Mouse (Mus musculus) forebrain, embryonic 14.5 days (tissue): Measurements from ENCODE around the gene Mical2. TPM values are rescaled to one million over a fixed set of nuclear protein-coding genes. Genes with fewer than 3 reads are reported as not detected.

Source experiments
- ATAC-seq: fragments of 200-750 bp; cut with Nextera tagmentation; 2 replicates; pipeline ENCODE4 v1.8.0; 2017; ENCODE audit warnings: mild to moderate bottlenecking, moderate library complexity
- DNase-seq: peaks from one replicate; pipeline ENCODE4 v3.0.0-alpha.2; 2015; ENCODE audit warnings: low spot score
- H3K27ac ChIP-seq: fragments of 300-500 bp; sonication (generic); 2 replicates; pipeline ENCODE4 v1.5.1; 2014; ENCODE audit warnings: low read depth, mild to moderate bottlenecking, control low read depth, low read length, moderate library complexity
- H3K27me3 ChIP-seq: fragments of 300-500 bp; sonication (generic); replicated peaks from 2 replicates; pipeline ENCODE4 v1.6.1; 2014; ENCODE audit warnings: low read length, control low read depth, mixed read lengths; ENCODE audit not compliant: control insufficient read depth, insufficient read depth
- H3K36me3 ChIP-seq: fragments of 300-500 bp; sonication (generic); 2 replicates; pipeline ENCODE4 v1.6.1; 2014; ENCODE audit warnings: low read length, control low read depth; ENCODE audit not compliant: control insufficient read depth, insufficient read depth
- H3K4me1 ChIP-seq: fragments of 300-500 bp; sonication (generic); 2 replicates; pipeline ENCODE4 v1.6.1; 2014; ENCODE audit warnings: antibody characterized with exemption, low read length, control low read depth; ENCODE audit not compliant: control insufficient read depth, insufficient read depth
- H3K4me2 ChIP-seq: fragments of 300-500 bp; sonication (generic); 2 replicates; pipeline ENCODE4 v1.6.1; 2014; ENCODE audit warnings: mild to moderate bottlenecking, control low read depth, low read length
- H3K4me3 ChIP-seq: fragments of 300-500 bp; sonication (generic); 2 replicates; pipeline ENCODE4 v1.5.1; 2014; ENCODE audit warnings: low read depth, low read length, control low read depth
- H3K9ac ChIP-seq: fragments of 300-500 bp; sonication (generic); 2 replicates; pipeline ENCODE4 v1.6.1; 2014; ENCODE audit warnings: mild to moderate bottlenecking, low read length, control low read depth, moderate library complexity
- H3K9me3 ChIP-seq: fragments of 300-500 bp; sonication (generic); replicated peaks from 2 replicates; pipeline ENCODE4 v1.6.1; 2016; ENCODE audit warnings: low read length, control low read depth, mixed read lengths; ENCODE audit not compliant: control insufficient read depth
- WGBS: fragments of 180-500 bp; shearing (Covaris S2); extraction: QIAGEN DNeasy Blood & Tissue Kit; methylation state at CpG from one replicate; pipeline ENCODE4 v1.1.7; 2014; 5-methylcytosine and 5-hydroxymethylcytosine counted together
- polyA plus RNA-seq: library from polyadenylated mRNA; unstranded; fragments of >200 nt; fragmentation: Nextera tagmentation; extraction: Ambion mirVana; gene quantifications from 2 replicates; pipeline ENCODE4 v1.2.1, GENCODE M21; 2014

Mical2 gene
- polyA plus RNA-seq, 1 experiment from 2014 or later, result 2.6 TPM

DNA sequence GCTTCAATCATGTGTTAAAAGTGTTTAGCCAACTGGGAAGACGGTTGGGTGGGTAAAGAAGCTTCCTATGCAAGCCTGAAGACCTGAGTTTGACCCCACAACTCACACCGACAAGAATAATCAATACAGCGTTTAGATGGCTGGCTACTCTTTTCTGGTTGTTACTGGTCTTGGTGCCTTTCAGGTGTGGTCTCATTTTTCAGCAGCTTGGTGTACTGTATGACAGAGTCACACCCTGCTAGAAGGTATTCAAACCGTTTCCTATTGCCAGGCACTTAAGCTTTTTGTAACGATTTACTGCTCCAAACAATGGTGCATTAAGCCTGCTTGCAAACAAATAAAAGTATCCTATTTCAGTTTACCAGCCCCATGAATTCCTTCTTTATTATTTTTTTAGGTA, 226.8 kb downstream of the Mical2 start:
- no peaks in the 10 kb centered on the region for H3K9me3 ChIP-seq
- H3K4me3 ChIP-seq, result no peak overlapping the region
- no peak for ATAC-seq
- H3K36me3 ChIP-seq, result no peaks in the 10 kb centered on the region
- H3K4me1 ChIP-seq, result peaks cover 5% of the 10 kb centered on the region; the same call in 1 of the 2 replicates
- no peak overlapping the region for H3K9ac ChIP-seq
- H3K27me3 ChIP-seq, result no peaks in the 10 kb centered on the region
- WGBS, result 52% methylated on average over 5 of the region's 5 CpGs
- DNase-seq, result no peak
- no peak overlapping the region for H3K27ac ChIP-seq
- H3K4me2 ChIP-seq, result no peak overlapping the region

DNA sequence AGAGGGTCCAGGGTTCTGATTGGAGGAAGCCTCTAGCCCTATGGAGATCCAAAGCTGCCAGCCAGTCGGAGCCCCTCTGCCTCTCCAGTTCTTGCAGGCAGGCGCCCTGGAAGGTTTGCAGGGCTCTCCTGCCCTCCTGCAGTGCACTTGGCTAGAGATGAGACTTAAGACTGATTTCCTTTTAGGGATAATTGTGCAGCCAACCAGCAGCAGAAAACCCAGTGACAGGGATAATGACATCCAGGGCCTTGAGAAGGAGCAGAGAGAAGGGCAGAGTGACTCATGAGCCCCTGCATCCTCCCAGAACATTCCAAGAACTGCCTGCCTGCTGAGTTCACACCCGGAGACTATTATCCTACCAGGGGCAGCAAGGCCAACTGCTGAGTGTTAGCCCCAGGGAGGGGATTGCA, 228.2 kb downstream of the Mical2 start:
- no peaks in the 10 kb centered on the region for H3K9me3 ChIP-seq
- DNase-seq, result no peak
- no peak for ATAC-seq
- no peak overlapping the region for H3K4me2 ChIP-seq
- H3K27me3 ChIP-seq, result no peaks in the 10 kb centered on the region
- H3K4me3 ChIP-seq, result no peak overlapping the region
- no peak overlapping the region for H3K27ac ChIP-seq
- H3K9ac ChIP-seq, result no peak overlapping the region
- H3K4me1 ChIP-seq, result peaks cover 5% of the 10 kb centered on the region; the same call in 1 of the 2 replicates
- WGBS, result 7% methylated on average over 3 of the region's 3 CpGs
- H3K36me3 ChIP-seq, result no peaks in the 10 kb centered on the region

GRCm38 (mm10) chr7:112454380-112454779, 228.7 kb downstream of the Mical2 start:
- Histone ChIP-seq H3K27me3 (no peaks in the 10 kb centered on the region), H3K27ac (no peak overlapping the region), H3K4me2 (no peak overlapping the region), H3K36me3 (no peaks in the 10 kb centered on the region), H3K9me3 (no peaks in the 10 kb centered on the region), H3K4me3 (no peak overlapping the region), H3K4me1 (peaks cover 5% of the 10 kb centered on the region; the same call in 1 of the 2 replicates), H3K9ac (no peak overlapping the region)
- ATAC-seq, result no peak
- WGBS, result 51% methylated on average over 6 of the region's 6 CpGs
- DNase-seq, result no peak

GRCm38 (mm10) chr7:112454951-112455350, 229.3 kb downstream of the Mical2 start:
- DNase-seq (no peak), ATAC-seq (no peak)
- Histone ChIP-seq H3K27ac (no peak overlapping the region), H3K9me3 (no peaks in the 10 kb centered on the region), H3K36me3 (no peaks in the 10 kb centered on the region), H3K27me3 (no peaks in the 10 kb centered on the region), H3K4me3 (no peak overlapping the region), H3K4me2 (no peak overlapping the region), H3K4me1 (peaks cover 5% of the 10 kb centered on the region; the same call in 1 of the 2 replicates), H3K9ac (no peak overlapping the region)
- whole genome bisulfite sequencing, result 95% methylated on average over 2 of the region's 2 CpGs

GRCm38 (mm10) chr7:112455566-112456110, 230.0 kb downstream of the Mical2 start:
- H3K27ac ChIP-seq, result no peak overlapping the region
- H3K4me3 ChIP-seq, result no peak overlapping the region
- no peak overlapping the region for H3K9ac ChIP-seq
- ATAC-seq (no peak), DNase-seq (no peak)
- no peaks in the 10 kb centered on the region for H3K36me3 ChIP-seq
- no peaks in the 10 kb centered on the region for H3K9me3 ChIP-seq
- peaks cover 5% of the 10 kb centered on the region; the same call in 1 of the 2 replicates for H3K4me1 ChIP-seq
- no peaks in the 10 kb centered on the region for H3K27me3 ChIP-seq
- WGBS, result 87% methylated on average over 5 of the region's 5 CpGs
- H3K4me2 ChIP-seq, result no peak overlapping the region

DNA sequence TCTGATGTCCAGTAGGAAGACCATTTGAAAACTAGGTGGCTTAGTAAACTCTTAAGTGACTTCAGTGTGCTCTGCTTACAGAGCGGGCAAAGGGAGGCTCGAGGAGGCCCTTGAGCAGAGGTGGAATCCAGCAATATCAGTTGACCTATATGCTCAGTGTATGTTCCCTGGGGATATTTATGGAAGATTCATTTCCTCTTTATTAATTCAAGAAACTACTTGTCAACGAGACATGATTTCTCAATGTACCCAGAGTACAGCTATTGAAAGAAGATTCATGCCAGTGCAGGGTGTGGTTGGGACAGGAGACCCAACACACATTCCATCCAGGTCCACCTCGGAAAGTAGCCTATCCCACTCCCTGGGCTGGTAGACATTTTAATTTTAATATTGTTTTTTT, 231.7 kb downstream of the Mical2 start:
- WGBS, result 94% methylated on average over 4 of the region's 4 CpGs
- Histone ChIP-seq H3K36me3 (no peaks in the 10 kb centered on the region), H3K27ac (no peak overlapping the region), H3K9ac (no peak overlapping the region), H3K27me3 (no peaks in the 10 kb centered on the region), H3K4me1 (peaks cover 5% of the 10 kb centered on the region; the same call in 1 of the 2 replicates), H3K4me2 (no peak overlapping the region), H3K4me3 (no peak overlapping the region), H3K9me3 (no peaks in the 10 kb centered on the region)
- no peak for DNase-seq
- ATAC-seq, result no peak

GRCm38 (mm10) chr7:112457920-112458319, 232.3 kb downstream of the Mical2 start:
- no peaks in the 10 kb centered on the region for H3K36me3 ChIP-seq
- H3K27me3 ChIP-seq, result no peaks in the 10 kb centered on the region
- H3K9me3 ChIP-seq, result no peaks in the 10 kb centered on the region
- no peak for DNase-seq
- no peak overlapping the region for H3K9ac ChIP-seq
- H3K4me2 ChIP-seq, result no peak overlapping the region
- WGBS, result 87% methylated on average over 4 of the region's 4 CpGs
- peaks cover 5% of the 10 kb centered on the region; the same call in 1 of the 2 replicates for H3K4me1 ChIP-seq
- no peak overlapping the region for H3K27ac ChIP-seq
- ATAC-seq, result no peak
- no peak overlapping the region for H3K4me3 ChIP-seq

GRCm38 (mm10) chr7:112458440-112458839, 232.8 kb downstream of the Mical2 start:
- no peaks in the 10 kb centered on the region for H3K36me3 ChIP-seq
- DNase-seq (no peak), ATAC-seq (no peak)
- no peak overlapping the region for H3K27ac ChIP-seq
- no peaks in the 10 kb centered on the region for H3K27me3 ChIP-seq
- no peak overlapping the region for H3K4me3 ChIP-seq
- WGBS, result 65% methylated on average over 5 of the region's 5 CpGs
- H3K4me2 ChIP-seq, result no peak overlapping the region
- peaks cover 5% of the 10 kb centered on the region; the same call in 1 of the 2 replicates for H3K4me1 ChIP-seq
- no peak overlapping the region for H3K9ac ChIP-seq
- H3K9me3 ChIP-seq, result no peaks in the 10 kb centered on the region
